Mouse (Mus musculus): Measurements from ENCODE around the gene Rab3il1. TPM values are rescaled to one million over a fixed set of nuclear protein-coding genes. Genes with fewer than 3 reads are reported as not detected.

The Rab3il1 gene
- polyA plus RNA-seq, 1 experiment, result 6.0 TPM

DNA sequence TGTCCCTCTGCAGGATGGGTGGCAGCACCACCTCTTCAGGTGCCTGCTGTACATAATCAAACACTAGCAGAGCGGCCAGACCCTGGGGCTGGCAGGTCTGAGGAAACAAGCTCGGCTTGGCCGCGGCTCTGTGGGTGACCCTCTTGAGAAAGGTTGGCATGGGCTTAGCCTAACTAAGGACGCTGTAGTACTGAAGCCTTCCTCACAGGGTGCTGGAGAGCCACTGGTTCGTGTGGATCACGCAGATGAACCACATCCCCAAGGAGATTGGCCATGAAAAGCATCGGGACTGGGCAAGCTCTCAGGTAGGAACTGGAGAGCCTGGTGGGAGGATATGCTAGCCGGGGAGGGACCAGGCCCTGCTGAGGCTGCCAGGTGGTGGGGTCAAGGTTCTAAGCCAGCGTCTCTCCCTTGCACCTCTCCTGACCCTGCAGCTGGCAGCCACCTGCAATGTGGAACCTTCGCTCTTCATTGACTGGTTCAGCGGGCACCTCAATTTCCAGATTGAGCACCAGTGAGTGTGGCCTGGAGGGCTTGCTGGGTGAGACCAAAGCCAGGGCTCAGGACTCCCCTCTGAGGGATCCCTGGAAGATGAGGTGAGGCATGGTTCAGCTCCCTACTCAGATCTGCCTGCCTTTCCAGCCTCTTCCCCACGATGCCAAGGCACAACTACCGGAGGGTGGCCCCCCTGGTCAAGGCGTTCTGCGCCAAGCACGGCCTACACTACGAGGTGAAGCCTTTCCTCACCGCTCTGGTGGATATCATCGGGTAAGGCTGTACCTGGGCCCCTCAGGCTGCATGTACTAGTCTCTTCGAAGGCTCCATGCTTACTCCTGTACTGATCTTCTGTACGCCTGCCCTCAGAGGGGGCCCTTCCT is 54.6 kb downstream of the Rab3il1 start:
- no peak for DNase-seq (ENCODE audit: low read depth, low spot score)
- 64% methylated on average over 22 of the region's 22 CpGs for WGBS

DNA sequence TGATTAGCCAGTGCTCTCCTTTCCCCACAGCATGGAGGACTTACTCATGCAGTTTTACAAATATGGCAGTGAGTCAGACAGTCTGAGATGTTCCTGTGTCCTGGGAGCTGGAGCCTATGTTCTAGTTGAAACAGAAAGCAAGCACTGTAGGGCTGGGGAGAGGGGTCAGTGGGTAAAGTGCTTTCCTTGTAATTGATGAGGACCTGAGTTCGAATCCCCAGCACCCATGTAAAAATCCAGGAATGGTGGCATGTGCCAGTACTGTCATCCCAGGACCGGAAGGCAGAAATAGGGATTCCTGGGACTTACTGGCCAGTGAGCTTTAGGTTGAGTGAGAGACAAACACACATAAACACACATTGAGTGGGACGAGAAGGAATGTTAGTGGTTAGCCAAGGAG is 55.2 kb downstream of the Rab3il1 start:
- 54% methylated on average over 3 of the region's 3 CpGs for WGBS
- DNase-seq (ENCODE audit: low read depth, low spot score), result no peak

DNA sequence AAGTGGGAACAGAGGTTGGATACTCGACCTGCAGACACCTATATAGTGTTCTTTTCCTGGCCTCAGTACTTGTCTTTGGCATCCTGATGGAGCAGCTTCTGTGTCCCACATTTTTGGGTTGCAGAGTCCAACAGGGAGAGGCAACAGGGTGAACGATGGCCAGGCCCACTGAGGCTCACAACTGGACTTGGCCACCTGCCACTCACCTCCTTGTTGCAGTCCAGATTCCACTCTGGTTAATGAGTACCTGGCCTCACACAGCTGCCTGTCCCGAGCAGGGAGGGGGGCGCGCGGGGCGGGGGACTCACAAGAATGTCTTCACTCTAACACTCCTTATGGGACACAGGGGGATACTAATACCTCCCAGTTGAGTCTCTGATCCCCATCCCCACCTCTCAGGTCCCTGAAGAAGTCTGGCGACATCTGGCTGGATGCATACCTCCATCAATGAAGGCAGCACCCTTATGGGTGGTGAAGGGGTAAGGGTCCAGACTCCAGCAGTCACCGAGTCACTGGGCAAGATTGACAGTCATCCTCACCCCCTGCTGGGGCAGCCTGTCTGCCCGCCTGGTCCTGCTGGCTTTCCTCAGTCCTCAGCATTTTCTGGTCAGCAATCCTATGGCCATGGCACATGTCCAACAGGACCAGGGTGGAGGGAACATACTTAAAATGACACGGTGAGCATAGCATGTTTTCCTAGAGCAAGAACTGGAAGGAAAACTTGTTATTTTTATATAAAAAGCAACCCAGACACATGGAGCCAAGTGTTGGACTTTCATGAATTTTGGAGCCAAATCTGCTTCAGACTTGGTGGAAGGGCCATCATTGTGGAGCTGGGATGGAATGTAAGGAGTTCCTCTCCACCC is 56.2 kb downstream of the Rab3il1 start:
- WGBS, result 28% methylated on average over 11 of the region's 11 CpGs
- DNase-seq (ENCODE audit: low read depth, low spot score), result no peak

DNA sequence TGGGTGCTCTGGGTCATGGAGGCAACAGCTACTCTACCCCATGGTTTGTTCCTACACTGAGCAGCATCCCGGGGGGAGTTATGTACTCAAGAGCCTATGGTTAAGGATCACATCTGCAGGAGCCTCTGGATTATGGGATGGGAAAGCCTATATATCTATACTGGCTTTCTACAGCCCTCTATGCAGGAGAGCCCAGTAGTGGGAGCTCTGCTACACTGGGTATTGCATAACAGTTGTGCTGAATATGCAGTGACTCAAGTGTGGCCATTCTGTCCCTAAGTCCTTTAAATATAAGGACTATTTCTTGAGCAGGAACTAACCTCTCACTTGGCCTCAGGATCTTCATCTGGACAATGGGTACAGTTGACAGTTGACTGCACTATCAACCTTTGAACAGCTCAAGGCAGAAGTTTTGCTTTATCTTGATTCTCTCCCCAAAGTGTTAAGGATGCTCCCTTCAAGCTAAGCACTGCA is 56.9 kb downstream of the Rab3il1 start:
- no peak for DNase-seq (ENCODE audit: low read depth, low spot score)
- WGBS, result 29% methylated on average over 1 of the region's 1 CpGs

- WGBS, result 35% methylated on average over 9 of the region's 9 CpGs
- no peak for DNase-seq (ENCODE audit: low read depth, low spot score)
Observed at GRCm38 (mm10) chr19:10058876-10059427, 57.5 kb downstream of the Rab3il1 start.

DNA sequence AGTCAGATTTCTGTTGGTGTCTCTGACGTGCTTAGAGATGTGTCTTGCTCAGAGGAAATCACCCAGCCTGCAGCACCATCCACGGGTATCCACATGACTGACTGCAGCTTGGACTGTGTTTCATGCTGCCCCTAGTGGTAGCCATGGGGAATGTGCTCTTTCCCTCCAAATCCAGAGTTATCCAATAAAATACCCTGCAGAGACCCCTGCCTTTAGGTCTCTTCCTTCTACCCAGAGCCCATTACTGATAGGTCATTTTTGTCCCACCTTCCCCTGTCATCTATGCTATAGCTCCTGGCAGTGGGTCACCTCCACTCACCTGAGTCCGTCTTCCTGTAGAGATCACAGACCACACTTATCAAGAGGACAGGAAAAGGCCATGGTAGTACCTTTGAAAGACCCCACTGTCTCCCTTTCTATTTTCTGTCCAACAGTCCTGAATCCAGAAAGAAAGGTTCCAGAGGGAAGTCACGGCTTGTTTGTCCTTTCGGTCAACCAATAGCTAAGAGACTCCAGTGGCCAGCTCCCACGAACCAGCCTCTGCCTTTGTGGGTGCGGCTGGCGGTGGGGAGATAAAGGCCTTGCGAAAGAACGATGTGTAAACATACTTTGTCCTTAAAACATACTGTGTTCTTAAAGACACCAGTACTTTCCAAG is 58.6 kb downstream of the Rab3il1 start:
- no peak for DNase-seq (ENCODE audit: low read depth, low spot score)
- WGBS, result 21% methylated on average over 10 of the region's 10 CpGs

GRCm38 (mm10) chr19:10060783-10061590 is 59.5 kb downstream of the Rab3il1 start:
- DNase-seq (ENCODE audit: low read depth, low spot score), result no peak
- 23% methylated on average over 8 of the region's 8 CpGs for WGBS

- DNase-seq (ENCODE audit: low read depth, low spot score), result no peak
- 88% methylated on average over 2 of the region's 2 CpGs for WGBS
Observed at GRCm38 (mm10) chr19:10061624-10062023, 60.2 kb downstream of the Rab3il1 start.

GRCm38 (mm10) chr19:10062292-10062691 is 60.8 kb downstream of the Rab3il1 start:
- WGBS, result 83% methylated on average over 8 of the region's 8 CpGs
- no peak for DNase-seq (ENCODE audit: low read depth, low spot score)

GRCm38 (mm10) chr19:10062862-10063261 is 61.4 kb downstream of the Rab3il1 start:
- no peak for DNase-seq (ENCODE audit: low read depth, low spot score)
- 81% methylated on average over 5 of the region's 5 CpGs for WGBS

GRCm38 (mm10) chr19:10064173-10065012 is 62.9 kb downstream of the Rab3il1 start:
- WGBS, result 69% methylated on average over 10 of the region's 10 CpGs
- DNase-seq (ENCODE audit: low read depth, low spot score), result no peak

GRCm38 (mm10) chr19:10065465-10066188 is 64.2 kb downstream of the Rab3il1 start:
- no peak for DNase-seq (ENCODE audit: low read depth, low spot score)
- 37% methylated on average over 5 of the region's 5 CpGs for WGBS

GRCm38 (mm10) chr19:10066189-10066500 is 64.7 kb downstream of the Rab3il1 start:
- WGBS, result 36% methylated on average over 4 of the region's 4 CpGs

DNA sequence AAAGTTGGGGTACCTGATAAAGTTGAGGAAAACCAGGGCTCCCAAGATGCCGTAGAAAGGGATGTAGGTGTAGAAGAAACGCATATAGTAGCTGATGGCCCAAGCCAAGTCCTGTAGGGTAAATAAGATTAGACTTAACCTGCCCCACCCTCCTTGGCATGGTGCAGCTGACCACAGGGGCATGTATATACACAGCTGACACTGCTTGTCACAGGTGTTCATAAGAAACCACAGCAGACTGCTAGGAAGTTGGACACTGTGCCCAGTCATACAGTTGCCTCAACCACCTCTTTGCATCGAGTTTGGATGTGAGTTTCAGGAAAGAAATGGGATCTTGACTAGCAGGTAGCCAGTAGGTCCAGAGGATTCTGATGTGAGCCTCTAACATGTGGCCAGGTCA is 65.0 kb downstream of the Rab3il1 start:
- no peak for DNase-seq (ENCODE audit: low read depth, low spot score)
- WGBS, result 24% methylated on average over 3 of the region's 3 CpGs

More at GRCm38 (mm10) chr19:10066189-10066500, 64.7 kb downstream of the Rab3il1 start:
- DNase-seq (ENCODE audit: low read depth, low spot score), result no peak

DNA sequence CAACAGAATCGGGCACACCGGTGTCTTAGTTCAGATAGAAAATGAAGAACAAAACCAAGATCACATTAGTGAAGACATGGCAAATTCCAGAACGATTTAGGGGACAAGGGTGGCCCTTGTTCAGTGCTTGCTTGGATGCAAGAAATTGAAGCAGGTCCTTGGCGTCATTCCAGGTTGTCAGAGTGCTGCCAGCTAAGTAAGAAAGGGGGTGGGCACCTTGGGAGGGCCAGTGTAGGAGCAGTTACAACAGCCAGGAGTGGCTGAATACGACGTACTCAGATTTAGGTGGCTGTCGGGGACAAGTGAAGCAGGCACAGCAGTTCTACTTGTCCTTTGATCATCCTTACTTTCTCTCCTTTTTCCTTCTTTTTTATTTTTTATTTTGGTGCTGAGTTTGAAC is 66.2 kb downstream of the Rab3il1 start:
- 47% methylated on average over 7 of the region's 7 CpGs for WGBS
- no peak for DNase-seq (ENCODE audit: low read depth, low spot score)

DNA sequence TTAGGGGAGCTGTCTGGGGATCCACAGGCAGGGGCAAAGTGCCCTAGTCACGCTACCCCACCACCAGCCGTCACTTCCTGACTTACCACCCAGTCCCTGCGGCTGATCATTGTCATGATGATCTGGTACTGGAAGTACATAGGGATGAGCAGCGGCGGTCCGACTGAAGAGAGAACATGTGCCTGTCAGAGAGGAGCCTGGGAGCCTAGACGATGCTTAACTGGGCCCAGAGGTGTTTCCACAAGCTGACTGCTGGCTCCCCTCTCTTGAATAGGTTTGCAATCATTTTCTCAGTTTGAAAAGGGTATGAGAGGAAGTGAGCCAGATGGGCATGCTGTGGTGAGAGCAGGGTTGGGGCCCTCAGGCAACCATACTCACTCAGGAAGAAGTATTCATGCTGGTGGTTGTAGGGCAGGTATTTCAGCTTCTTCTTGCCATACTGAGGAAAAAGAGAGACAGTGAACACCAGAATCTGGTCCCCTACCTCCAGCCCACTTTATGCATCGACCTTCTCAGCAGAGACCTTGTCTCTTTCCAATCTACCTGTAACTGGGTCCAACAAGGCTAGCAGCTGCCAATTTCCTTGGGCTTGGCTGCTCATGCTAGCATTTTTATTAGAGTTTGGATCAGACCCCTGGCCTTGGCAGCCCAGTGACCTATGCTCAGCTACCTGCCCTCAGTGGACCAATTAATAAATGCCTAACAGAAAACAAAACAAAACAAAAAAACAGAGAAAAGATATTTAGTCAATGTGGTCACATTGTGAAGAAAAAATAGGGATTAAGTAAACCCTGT is 68.9 kb downstream of the Rab3il1 start:
- no peak for DNase-seq (ENCODE audit: low read depth, low spot score)
- 91% methylated on average over 8 of the region's 8 CpGs for WGBS

GRCm38 (mm10) chr19:10071166-10071565 is 69.7 kb downstream of the Rab3il1 start:
- no peak for DNase-seq (ENCODE audit: low read depth, low spot score)
- 59% methylated on average over 5 of the region's 5 CpGs for WGBS

Data from large intestine, adult 2 months (tissue).